Mouse (Mus musculus): Measurements from ENCODE around the gene Celsr1.

Celsr1 gene

GRCm38 (mm10) chr15:85966032-85966431 is 67.5 kb downstream of the Celsr1 start:
- in situ Hi-C loops (cut with MboI, MseI), result no loop called here

GRCm38 (mm10) chr15:85963279-85963840 is 70.2 kb downstream of the Celsr1 start:
- in situ Hi-C loops (cut with MboI, MseI), result no loop called here

- in situ Hi-C loops (cut with MboI, MseI), result no loop called here
These were observed 70.9 kb downstream of the Celsr1 start for GRCm38 (mm10) chr15:85962691-85963090.

GRCm38 (mm10) chr15:85961651-85962050 is 71.9 kb downstream of the Celsr1 start:
- in situ Hi-C loops (cut with MboI, MseI), result no loop called here

DNA sequence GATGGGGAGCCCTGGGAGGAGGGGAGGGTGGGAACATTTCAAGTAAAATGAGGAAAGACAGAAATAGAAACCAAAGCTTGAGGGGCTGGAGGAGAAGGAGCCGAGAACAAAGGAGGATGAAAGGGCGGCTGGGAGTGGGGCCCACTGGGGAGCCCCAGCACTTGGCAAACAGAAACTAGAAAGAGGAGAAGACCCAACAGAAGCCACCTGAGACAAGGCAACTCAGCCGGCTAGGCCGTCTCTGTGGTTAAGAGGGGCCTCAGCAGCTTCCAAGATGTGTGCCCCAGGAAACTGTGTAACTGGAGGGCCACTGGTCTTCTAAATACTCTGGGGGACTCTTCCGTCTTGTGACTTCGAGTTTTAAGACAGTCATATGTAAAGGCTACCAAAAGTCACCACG is 72.4 kb downstream of the Celsr1 start:
- in situ Hi-C loops (cut with MboI, MseI), result no loop called here

- in situ Hi-C loops (cut with MboI, MseI), result no loop called here
These were observed 77.4 kb downstream of the Celsr1 start for GRCm38 (mm10) chr15:85956202-85956601.

- in situ Hi-C loops (cut with MboI, MseI), result no loop called here
These were observed 80.1 kb downstream of the Celsr1 start for GRCm38 (mm10) chr15:85953458-85953857.

- in situ Hi-C loops (cut with MboI, MseI), result no loop called here
These were observed 84.0 kb downstream of the Celsr1 start for GRCm38 (mm10) chr15:85949421-85950164.

- in situ Hi-C loops (cut with MboI, MseI), result no loop called here
These were observed 85.6 kb downstream of the Celsr1 start for GRCm38 (mm10) chr15:85947967-85948366.

GRCm38 (mm10) chr15:85947541-85947940 is 86.0 kb downstream of the Celsr1 start:
- in situ Hi-C loops (cut with MboI, MseI), result no loop called here

DNA sequence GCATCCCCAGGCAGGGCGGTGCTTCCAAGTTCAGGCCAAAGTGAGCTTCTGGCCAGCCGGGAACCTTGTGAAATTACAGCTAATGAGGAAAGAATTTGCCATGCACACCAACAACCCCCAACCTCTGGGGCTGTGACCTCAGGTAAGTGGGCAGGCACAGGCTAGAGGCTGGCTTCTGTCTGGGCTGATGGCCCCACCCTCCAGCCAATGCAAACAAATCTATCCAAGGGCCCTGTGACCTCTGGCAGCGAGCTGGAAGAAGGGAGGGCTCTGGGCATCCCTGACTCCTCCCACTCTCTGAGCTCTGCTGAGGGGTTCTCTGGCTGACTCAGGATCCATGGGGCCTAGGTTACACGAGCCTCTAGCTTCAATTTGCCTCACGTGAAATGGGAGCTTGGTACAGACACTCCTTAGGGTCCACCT is 97.9 kb downstream of the Celsr1 start:
- in situ Hi-C loops (cut with MboI, MseI), result no loop called here

GRCm38 (mm10) chr15:85928161-85928560 is 105.4 kb downstream of the Celsr1 start:
- in situ Hi-C loops (cut with MboI, MseI), result no loop called here

GRCm38 (mm10) chr15:85921855-85922254 is 111.7 kb downstream of the Celsr1 start:
- in situ Hi-C loops (cut with MboI, MseI), result no loop called here

DNA sequence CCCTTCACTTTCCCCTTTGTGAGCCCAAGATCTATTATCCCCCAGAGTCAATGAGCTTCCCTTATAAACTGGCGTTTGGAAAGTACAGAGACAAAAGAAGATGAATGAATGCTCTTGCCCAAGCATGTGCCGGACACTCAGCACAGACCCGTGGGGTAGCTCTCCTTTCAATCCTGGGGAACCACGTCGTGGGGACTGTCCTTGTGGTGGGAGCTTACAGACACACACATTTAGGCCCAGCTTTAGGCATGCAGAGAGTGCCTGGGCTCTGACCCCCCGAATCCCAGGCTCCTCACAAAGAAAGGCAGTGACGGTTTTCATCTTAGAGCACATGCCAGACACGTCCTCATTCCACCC is 113.7 kb downstream of the Celsr1 start:
- in situ Hi-C loops (cut with MboI, MseI), result no loop called here

- in situ Hi-C loops (cut with MboI, MseI), result no loop called here
These were observed 114.2 kb downstream of the Celsr1 start for GRCm38 (mm10) chr15:85919191-85919891.

DNA sequence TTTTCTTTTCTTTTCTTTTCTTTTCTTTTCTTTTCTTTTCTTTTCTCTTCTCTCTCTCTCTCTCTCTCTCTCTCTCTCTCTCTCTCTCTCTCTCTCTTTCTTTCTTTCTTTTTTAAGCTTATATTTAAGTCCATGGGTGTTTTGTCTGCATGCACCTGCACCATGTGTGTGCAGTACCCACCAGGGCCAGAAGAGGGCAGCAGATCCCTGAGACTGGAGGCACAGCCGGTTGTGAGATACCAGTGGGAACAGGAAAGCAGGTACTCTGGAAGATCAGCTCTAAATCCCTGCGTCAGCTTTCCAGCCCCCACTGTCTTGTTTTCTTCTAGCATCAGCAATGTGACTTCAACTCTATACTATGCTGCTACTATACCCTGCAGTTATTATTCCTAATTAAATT is 120.0 kb downstream of the Celsr1 start:
- in situ Hi-C loops (cut with MboI, MseI), result loop anchor here (5.0 kb wide), 2 partner anchors 129 to 219 kb away; no protein-coding TSS in a partner anchor

GRCm38 (mm10) chr15:85909931-85910330 is 123.6 kb downstream of the Celsr1 start:
- in situ Hi-C loops (cut with MboI, MseI), result loop anchor here (5.0 kb wide), 2 partner anchors 132 to 222 kb away; no protein-coding TSS in a partner anchor

- in situ Hi-C loops (cut with MboI, MseI), result no loop called here
These were observed 124.1 kb downstream of the Celsr1 start for GRCm38 (mm10) chr15:85909492-85909829.

GRCm38 (mm10) chr15:85908660-85909491 is 124.7 kb downstream of the Celsr1 start:
- in situ Hi-C loops (cut with MboI, MseI), result no loop called here

DNA sequence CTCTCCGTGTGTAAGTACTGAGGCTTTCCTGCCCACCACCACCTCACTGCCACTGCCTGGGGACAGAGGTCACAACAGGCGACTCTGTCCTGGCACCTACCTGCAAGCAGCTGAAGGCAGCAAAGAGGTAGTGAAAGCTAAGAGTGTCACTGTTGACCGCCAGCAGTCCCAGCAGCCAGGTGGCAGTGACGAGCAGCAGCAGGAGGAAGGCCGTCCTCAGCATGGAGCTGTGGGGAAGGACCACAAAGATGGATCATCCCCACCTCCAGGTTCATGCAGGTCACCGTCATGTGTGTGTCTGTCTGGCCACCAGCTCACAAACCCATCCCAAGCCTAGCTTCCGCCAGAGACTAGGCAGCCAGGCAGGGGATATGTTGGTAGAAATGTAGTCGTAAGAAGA is 129.8 kb downstream of the Celsr1 start:
- in situ Hi-C loops (cut with MboI, MseI), result no loop called here

- in situ Hi-C loops (cut with MboI, MseI), result no loop called here
These were observed 131.1 kb downstream of the Celsr1 start for GRCm38 (mm10) chr15:85902505-85902904.

GRCm38 (mm10) chr15:85900801-85901200 is 132.8 kb downstream of the Celsr1 start:
- in situ Hi-C loops (cut with MboI, MseI), result no loop called here

Data from T-helper 2 cell (primary cell).